Mouse (Mus musculus) testis, adult 2 months (tissue): ENCODE data around the gene Lgals3.
"Not testable (repeated sequence)": the region's sequence is repeated elsewhere in the genome, so short reads cannot be mapped to it uniquely, and the experiment has no call there.

Source experiments
- CTCF ChIP-seq: fragments of 200-500 bp; IDR thresholded peaks from 2 replicates; pipeline ENCODE4 v1.5.1; 2012; ENCODE audit warnings: low read depth, mild to moderate bottlenecking, inconsistent platforms, low read length, moderate library complexity; ENCODE audit not compliant: control insufficient read depth, insufficient read depth, insufficient replicate concordance
- POLR2A ChIP-seq: fragments of 200-500 bp; IDR thresholded peaks from 2 replicates; pipeline ENCODE4 v1.6.1; 2012; ENCODE audit warnings: low read depth, mild to moderate bottlenecking, inconsistent platforms, low read length, moderate library complexity; ENCODE audit not compliant: control insufficient read depth

GRCm38 (mm10) chr14:47321581-47321980 is 46.0 kb upstream of the Lgals3 start:
- TF ChIP-seq POLR2A, CTCF: not testable (repeated sequence)
